Mouse (Mus musculus) splenic B cell, adult 2 months (primary cell): ENCODE measurements around the gene Ndufa12.

Source experiments
- DNase-seq: peaks from one replicate; pipeline ENCODE4 v3.0.0-alpha.2; 2011; ENCODE audit warnings: low read depth, low spot score
- H3K27me3 ChIP-seq: 2 replicates; pipeline ENCODE4 v1.6.1; 2012; ENCODE audit warnings: mild to moderate bottlenecking, low read length, moderate library complexity, mixed read lengths; ENCODE audit not compliant: control insufficient read depth, poor library complexity, insufficient read depth, severe bottlenecking
- H3K36me3 ChIP-seq: 2 replicates; pipeline ENCODE4 v1.6.1; 2012; ENCODE audit warnings: mild to moderate bottlenecking, low read length, moderate library complexity, mixed read lengths; ENCODE audit not compliant: control insufficient read depth, poor library complexity, insufficient read depth, severe bottlenecking

Ndufa12 gene

GRCm38 (mm10) chr10:94255744-94256143, 57.2 kb downstream of the Ndufa12 start:
- no peaks in the 10 kb centered on the region for H3K36me3 ChIP-seq
- no peak for DNase-seq
- H3K27me3 ChIP-seq: no peaks in the 10 kb centered on the region

GRCm38 (mm10) chr10:94256518-94256917, 58.0 kb downstream of the Ndufa12 start:
- Histone ChIP-seq H3K27me3 (no peaks in the 10 kb centered on the region), H3K36me3 (no peaks in the 10 kb centered on the region)
- no peak for DNase-seq

GRCm38 (mm10) chr10:94260544-94260943, 62.0 kb downstream of the Ndufa12 start:
- DNase-seq: no peak
- Histone ChIP-seq H3K27me3 (no peaks in the 10 kb centered on the region), H3K36me3 (no peaks in the 10 kb centered on the region)

GRCm38 (mm10) chr10:94262646-94263045, 64.1 kb downstream of the Ndufa12 start:
- no peak for DNase-seq
- H3K27me3 ChIP-seq: no peaks in the 10 kb centered on the region

GRCm38 (mm10) chr10:94263211-94263610, 64.7 kb downstream of the Ndufa12 start:
- no peaks in the 10 kb centered on the region for H3K36me3 ChIP-seq
- no peaks in the 10 kb centered on the region for H3K27me3 ChIP-seq
- DNase-seq: no peak

More at GRCm38 (mm10) chr10:94262646-94263045, 64.1 kb downstream of the Ndufa12 start:
- no peaks in the 10 kb centered on the region for H3K36me3 ChIP-seq

- Histone ChIP-seq H3K27me3 (no peaks in the 10 kb centered on the region), H3K36me3 (no peaks in the 10 kb centered on the region)
- no peak for DNase-seq
Measured at GRCm38 (mm10) chr10:94265656-94266542, 67.4 kb downstream of the Ndufa12 start.
